8 mouse cellular contexts compared by ENCODE assay signal in genomic region chr11:110449183-110449582, GRCm38 (mm10). TPM values are rescaled to one million over a fixed set of nuclear protein-coding genes. Genes with fewer than 3 reads are reported as not detected.
DNase-seq lines count a peak whose midpoint lies in the region; ATAC-seq and TF ChIP-seq lines count a peak whose summit lies in the region.

No protein-coding gene starts in this region.

- peak overlapping the region; percentile 44 for H3K4me2 ChIP-seq in forebrain, postnatal 0 days (ENCODE audit: low read depth)
- peak overlapping the region; percentile 68 for H3K4me2 ChIP-seq in liver, embryonic 16.5 days (ENCODE audit: low read depth, low read length)

- H3K27ac ChIP-seq in gastrocnemius, adult 2 months, result peak overlapping the region; percentile 93
- no peak overlapping the region for H3K27ac ChIP-seq in MEL (ENCODE audit: control insufficient read depth, low read depth, low read length)
- no peak overlapping the region for H3K27ac ChIP-seq in forebrain, postnatal 0 days (ENCODE audit: low read depth, low read length)
- H3K27ac ChIP-seq in liver, embryonic 16.5 days (ENCODE audit: low read length), result no peak overlapping the region

- 10% methylated on average over 11 of the region's 11 CpGs for WGBS in forebrain, postnatal 0 days
- WGBS in liver, embryonic 16.5 days (ENCODE audit: insufficient replicate concordance), result 47% methylated on average over 11 of the region's 11 CpGs

- intact Hi-C loops in gastrocnemius, adult 2 months (cut with DNase I), result loop anchor here (2.0 to 5.0 kb wide), 3 partner anchors 18 to 52 kb away; partner anchors contain the start of gene Map2k6

- peak overlapping the region; percentile 58 for H3K9ac ChIP-seq in MEL (ENCODE audit: control insufficient read depth, low read depth, low read length, poor library complexity, severe bottlenecking)
- H3K9ac ChIP-seq in forebrain, postnatal 0 days, result no peak overlapping the region
- peak overlapping the region; percentile 58; the same call in 1 of the 2 replicates for H3K9ac ChIP-seq in liver, embryonic 16.5 days (ENCODE audit: low read depth, low read length)

- no peaks in the 10 kb centered on the region for H3K9me3 ChIP-seq in MEL (replicated peaks; ENCODE audit: insufficient read depth, low read length)
- no peaks in the 10 kb centered on the region for H3K9me3 ChIP-seq in forebrain, postnatal 0 days (ENCODE audit: low read length)
- no peaks in the 10 kb centered on the region for H3K9me3 ChIP-seq in liver, embryonic 16.5 days (replicated peaks; ENCODE audit: control insufficient read depth, low read length)

- TF ChIP-seq EP300 in MEL (IDR thresholded peaks at IDR 0.05; ENCODE audit: low read depth in 1 of 2, low read length in 2 of 2), result no peak

- no peak for TF ChIP-seq POLR2A in MEL (IDR thresholded peaks at IDR 0.05; ENCODE audit: control insufficient read depth in 1 of 2, insufficient read depth in 1 of 2, low read depth in 1 of 2, low read length in 2 of 2, poor library complexity in 1 of 2)

- TF ChIP-seq CTCF in gastrocnemius, adult 2 months (IDR thresholded peaks at IDR 0.05), result no peak
- TF ChIP-seq CTCF in MEL (IDR thresholded peaks at IDR 0.05 in 2 of 3, conservative IDR thresholded peaks at IDR 0.05 in 1 of 3; ENCODE audit: control insufficient read depth in 1 of 3, insufficient read depth in 1 of 3, low read depth in 2 of 3, low read length in 3 of 3, poor library complexity in 1 of 3, severe bottlenecking in 1 of 3), result no peak
- TF ChIP-seq CTCF in forebrain, postnatal 0 days (IDR thresholded peaks at IDR 0.05; ENCODE audit: low read depth), result no peak

- H3K27me3 ChIP-seq in MEL (ENCODE audit: control insufficient read depth in 1 of 2, insufficient read depth in 2 of 2, low read length in 2 of 2), result no peaks in the 10 kb centered on the region
- no peaks in the 10 kb centered on the region for H3K27me3 ChIP-seq in forebrain, postnatal 0 days (ENCODE audit: insufficient read depth, low read length)
- H3K27me3 ChIP-seq in liver, embryonic 16.5 days (ENCODE audit: control insufficient read depth, insufficient read depth, low read depth, low read length), result no peaks in the 10 kb centered on the region

- no peak for DNase-seq in gastrocnemius, adult 2 months
- DNase-seq in gastrocnemius, adult 8-10 months (ENCODE audit: low spot score in 2 of 2), result no peak
- peak; percentile 30 for DNase-seq in MEL (ENCODE audit: low read depth, low spot score)
- peak; percentile 58 for DNase-seq in forebrain, postnatal 0 days
- no peak for DNase-seq in adrenal gland, postnatal 25 days

- H3K4me3 ChIP-seq in gastrocnemius, adult 2 months, result peak overlapping the region; percentile 67
- peak overlapping the region; percentile 47 to 59 for H3K4me3 ChIP-seq in MEL (ENCODE audit: control insufficient read depth in 1 of 2, insufficient read depth in 1 of 2, low read depth in 2 of 2, low read length in 2 of 2)
- no peak overlapping the region for H3K4me3 ChIP-seq in forebrain, postnatal 0 days (ENCODE audit: low read depth, low read length)
- H3K4me3 ChIP-seq in liver, embryonic 16.5 days (ENCODE audit: low read depth, low read length), result no peak overlapping the region; the same call in 1 of the 2 replicates

- H3K4me1 ChIP-seq in MEL (ENCODE audit: control insufficient read depth in 1 of 2, insufficient read depth in 2 of 2, low read length in 2 of 2), result peaks cover 10 to 11% of the 10 kb centered on the region in 2 experiments
- H3K4me1 ChIP-seq in forebrain, postnatal 0 days (ENCODE audit: insufficient read depth), result peaks cover 8% of the 10 kb centered on the region; the same call in 1 of the 2 replicates
- peaks cover 27% of the 10 kb centered on the region for H3K4me1 ChIP-seq in liver, embryonic 16.5 days (ENCODE audit: control insufficient read depth, low read depth, low read length)

- TF ChIP-seq RAD21 in MEL (IDR thresholded peaks at IDR 0.05; ENCODE audit: low read depth, low read length), result no peak

- peak; percentile 32 for ATAC-seq in forebrain, postnatal 0 days
- ATAC-seq in liver, embryonic 16.5 days (ENCODE audit: low read depth), result no peak
- ATAC-seq in erythroid progenitor cell, adult 5-6 weeks (replicated peaks; ENCODE audit: low FRiP score, poor library complexity, severe bottlenecking), result no peak
- ATAC-seq in CD4-positive, CD25-positive, alpha-beta regulatory T cell, adult 4 months, result no peak

- peaks cover 0 to 16% of the 10 kb centered on the region in 2 experiments; a peak in 2 of 4 replicates for H3K36me3 ChIP-seq in MEL (ENCODE audit: control insufficient read depth in 1 of 2, insufficient read depth in 2 of 2, low read length in 2 of 2)
- H3K36me3 ChIP-seq in forebrain, postnatal 0 days (ENCODE audit: insufficient read depth), result no peaks in the 10 kb centered on the region
- H3K36me3 ChIP-seq in liver, embryonic 16.5 days (ENCODE audit: control insufficient read depth, insufficient read depth), result no peaks in the 10 kb centered on the region

- H3K79me2 ChIP-seq in MEL (ENCODE audit: control insufficient read depth, insufficient read depth, low read length, poor library complexity), result no peaks in the 10 kb centered on the region

TF ChIP-seq in MEL, 35 proteins besides CTCF, POLR2A, EP300 and RAD21:
- TF ChIP-seq TBP (IDR thresholded peaks at IDR 0.05; ENCODE audit: low read depth, low read length) (no peak), E2F4 (IDR thresholded peaks at IDR 0.05; ENCODE audit: borderline replicate concordance, low read depth, low read length) (no peak), HCFC1 (IDR thresholded peaks at IDR 0.05; ENCODE audit: low read depth, low read length) (no peak), MXI1 (IDR thresholded peaks at IDR 0.05; ENCODE audit: low read depth, low read length) (peak; percentile 7)

RNA-seq across cellular contexts. Expression of gene Map2k6, which starts 50.3 kb away (rescaled TPM):
- total RNA-seq in gastrocnemius, adult 2 months (2021), result 10 to 100 TPM; 38.0 to 50.1 TPM
- total RNA-seq in gastrocnemius, adult 8-10 months (2022), result 10 to 100 TPM; 37.4 to 48.9 (median 43.0) TPM
- total RNA-seq in MEL (2012; rRNA removed), result 1.9 and 2.1 TPM in 2 replicates
- 1 to 10 TPM in 1 of 2 experiments, not detected in 1; 3.2 TPM for polyA plus RNA-seq in MEL (2012; ENCODE audit: insufficient read depth in 1 of 2, insufficient read length in 2 of 2, low read depth in 1 of 2, low replicate concordance in 2 of 2, missing spikeins in 1 of 2)
- total RNA-seq in forebrain, postnatal 0 days (2014; rRNA removed), result 25.5 and 25.9 TPM in 2 replicates
- polyA plus RNA-seq in forebrain, postnatal 0 days (2015; fragmentation: Nextera tagmentation; extraction: Ambion mirVana), result 19.2 and 21.3 TPM in 2 replicates
- polyA plus RNA-seq in liver, embryonic 16.5 days (2015; fragmentation: Nextera tagmentation; extraction: Ambion mirVana), result 4.8 and 5.5 TPM in 2 replicates
- total RNA-seq in adrenal gland, postnatal 25 days (2021), result 7.5 and 11.1 TPM in 2 replicates
- total RNA-seq in erythroid progenitor cell, adult 5-6 weeks (2015; ENCODE audit: low replicate concordance), result 4.2 and 4.7 TPM in 2 replicates
- 0.77 TPM in 1 of 2 replicates, not detected in the other for total RNA-seq in erythroid progenitor cell, adult 5-6 weeks (2017; ENCODE audit: low replicate concordance)
- polyA plus RNA-seq in CD4-positive, CD25-positive, alpha-beta regulatory T cell, adult 4 months (2017; shearing (Covaris generic)), result 1 to 10 TPM; 5.8 to 8.8 TPM

Comparison
In these comparisons a context has a peak if more than half of its experiments do, and no peak if none do; other contexts are left out.
1. DNase-seq: peak in MEL (single experiment) and forebrain, postnatal 0 days (single experiment); none in gastrocnemius, adult 2 months (single experiment), gastrocnemius, adult 8-10 months (0 of 2) and adrenal gland, postnatal 25 days (single experiment).
2. H3K4me3 ChIP-seq: peak in gastrocnemius, adult 2 months (single experiment) and MEL (2 of 2); none in forebrain, postnatal 0 days (single experiment) and liver, embryonic 16.5 days (single experiment).